Mouse (Mus musculus): ENCODE results near the gene Hsd3b7.

GRCm38 (mm10) chr7:127799738-127800137, 666 bp upstream of the Hsd3b7 start:
- no peak for TF ChIP-seq CTCF (IDR thresholded peaks at IDR 0.05; ENCODE audit: low read depth, low read length)
- TF ChIP-seq POLR2A (IDR thresholded peaks at IDR 0.05; ENCODE audit: borderline replicate concordance, low read depth, low read length), result no peak

Data from bone marrow macrophage, adult 2 months (primary cell).